Mouse (Mus musculus): Measurements from ENCODE around the gene Rab23.
"Not testable (repeated sequence)": the region's sequence is repeated elsewhere in the genome, so short reads cannot be mapped to it uniquely, and the experiment has no call there.

Gene Rab23

GRCm38 (mm10) chr1:33733044-33733443 is 13.4 kb downstream of the Rab23 start:
- DNase-seq (ENCODE audit: low read depth in 1 of 2, low spot score in 2 of 2), result no peak

- no peak for DNase-seq (ENCODE audit: low read depth in 1 of 2, low spot score in 2 of 2)
These were observed 14.5 kb downstream of the Rab23 start for GRCm38 (mm10) chr1:33734001-33734685.

GRCm38 (mm10) chr1:33738281-33738680 is 18.6 kb downstream of the Rab23 start:
- DNase-seq (ENCODE audit: low read depth in 1 of 2, low spot score in 2 of 2), result no peak

DNA sequence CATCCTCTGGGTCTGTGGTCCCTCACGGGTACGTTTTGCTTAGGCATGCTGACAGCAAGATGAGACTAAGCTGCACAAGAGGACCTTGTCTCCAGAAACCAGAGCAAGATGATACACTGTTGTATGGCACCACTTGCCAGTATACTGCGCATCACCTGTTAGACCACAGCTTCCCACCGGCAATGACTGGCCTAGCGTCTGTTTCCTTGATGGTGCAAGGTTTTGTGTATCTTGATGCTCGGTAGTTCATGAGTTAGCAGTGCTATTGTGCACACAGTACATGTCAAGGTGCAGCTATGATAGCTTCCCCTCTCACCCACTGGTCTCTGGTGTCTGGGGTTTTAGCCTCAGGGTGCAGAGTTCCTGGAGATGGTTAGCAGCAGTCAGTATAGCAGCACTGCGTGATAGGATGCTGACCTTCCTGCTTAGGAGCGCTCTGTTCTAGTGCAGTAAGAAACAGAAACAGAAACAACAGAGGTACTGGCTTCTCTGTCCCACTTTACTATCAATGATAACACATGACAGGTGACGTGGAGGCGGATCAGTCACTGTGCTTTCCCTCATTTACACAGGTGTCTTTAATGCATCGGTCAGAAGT is 19.1 kb downstream of the Rab23 start:
- DNase-seq (ENCODE audit: low read depth in 1 of 2, low spot score in 2 of 2), result no peak

GRCm38 (mm10) chr1:33739302-33739701 is 19.6 kb downstream of the Rab23 start:
- DNase-seq (ENCODE audit: low read depth in 1 of 2, low spot score in 2 of 2), result peak in 1 of 2 experiments; percentile 31

DNA sequence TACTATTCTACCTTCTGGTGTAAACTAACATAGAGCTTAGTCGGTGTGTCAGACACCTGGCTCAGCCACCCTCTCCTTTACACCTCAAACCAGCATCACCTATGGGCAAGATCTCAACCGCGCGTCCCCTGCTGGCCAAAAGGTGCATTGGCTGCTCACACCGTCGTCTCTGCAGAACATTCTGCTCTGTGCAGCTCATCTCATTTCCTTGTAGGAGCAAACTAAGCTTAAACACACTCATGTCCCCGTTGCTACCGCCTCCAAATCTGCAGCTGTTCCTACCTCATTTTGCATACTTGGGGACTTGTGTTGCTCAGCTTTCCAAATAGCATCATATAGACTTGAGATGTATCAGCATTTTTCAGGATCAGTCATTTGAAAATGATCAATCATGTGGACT is 23.2 kb downstream of the Rab23 start:
- DNase-seq (ENCODE audit: low read depth in 1 of 2, low spot score in 2 of 2), result no peak

- DNase-seq (ENCODE audit: low read depth in 1 of 2, low spot score in 2 of 2), result not testable (repeated sequence)
These were observed 25.1 kb downstream of the Rab23 start for GRCm38 (mm10) chr1:33744815-33745214.

- no peak for DNase-seq (ENCODE audit: low read depth in 1 of 2, low spot score in 2 of 2)
These were observed 26.2 kb downstream of the Rab23 start for GRCm38 (mm10) chr1:33745901-33746300.

DNA sequence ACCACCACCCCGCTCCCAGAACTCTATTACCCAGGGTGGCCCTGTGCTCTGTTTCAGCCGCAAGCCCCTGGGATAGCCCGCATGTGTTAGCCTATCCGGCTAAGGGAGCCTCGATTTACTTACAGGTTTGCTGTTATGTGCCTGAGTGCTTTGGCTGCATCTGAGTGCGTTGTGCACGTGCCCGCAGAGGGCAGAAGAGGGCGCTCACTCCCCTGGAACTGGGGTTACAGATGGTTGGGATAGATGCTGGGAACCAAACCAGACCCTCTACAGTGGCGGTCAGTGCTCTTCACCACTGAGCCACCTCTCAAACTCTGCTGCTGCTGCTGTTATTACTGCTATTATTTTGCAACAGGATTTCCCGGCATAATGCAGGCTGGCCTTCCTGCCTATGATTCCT is 29.4 kb downstream of the Rab23 start:
- no peak for DNase-seq (ENCODE audit: low read depth in 1 of 2, low spot score in 2 of 2)

GRCm38 (mm10) chr1:33749709-33750108 is 30.0 kb downstream of the Rab23 start:
- not testable (repeated sequence) for DNase-seq (ENCODE audit: low read depth in 1 of 2, low spot score in 2 of 2)

- no peak for DNase-seq (ENCODE audit: low read depth in 1 of 2, low spot score in 2 of 2)
These were observed 31.6 kb downstream of the Rab23 start for GRCm38 (mm10) chr1:33751283-33751682.

DNA sequence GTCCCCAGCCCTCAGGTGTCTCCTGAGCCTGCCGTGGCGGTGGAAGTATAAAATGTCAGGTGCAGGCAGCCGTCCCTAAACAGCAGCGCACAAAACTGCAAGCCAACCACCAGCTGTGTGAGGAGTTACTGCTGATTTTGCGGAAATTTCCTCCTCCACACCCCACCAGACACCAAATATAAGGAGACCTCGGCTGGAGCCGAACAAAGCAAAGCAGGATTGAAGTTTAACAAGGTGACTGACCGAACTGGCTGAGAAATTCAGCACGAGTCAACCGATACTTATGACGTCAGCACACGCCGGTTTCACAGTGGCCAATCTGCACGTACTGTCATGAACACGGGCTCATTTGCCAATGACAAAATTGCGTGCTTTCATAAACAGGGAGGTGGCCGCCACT is 34.4 kb downstream of the Rab23 start:
- DNase-seq (ENCODE audit: low read depth in 1 of 2, low spot score in 2 of 2), result no peak

- no peak for DNase-seq (ENCODE audit: low read depth in 1 of 2, low spot score in 2 of 2)
These were observed 35.5 kb downstream of the Rab23 start for GRCm38 (mm10) chr1:33754965-33755735.

DNA sequence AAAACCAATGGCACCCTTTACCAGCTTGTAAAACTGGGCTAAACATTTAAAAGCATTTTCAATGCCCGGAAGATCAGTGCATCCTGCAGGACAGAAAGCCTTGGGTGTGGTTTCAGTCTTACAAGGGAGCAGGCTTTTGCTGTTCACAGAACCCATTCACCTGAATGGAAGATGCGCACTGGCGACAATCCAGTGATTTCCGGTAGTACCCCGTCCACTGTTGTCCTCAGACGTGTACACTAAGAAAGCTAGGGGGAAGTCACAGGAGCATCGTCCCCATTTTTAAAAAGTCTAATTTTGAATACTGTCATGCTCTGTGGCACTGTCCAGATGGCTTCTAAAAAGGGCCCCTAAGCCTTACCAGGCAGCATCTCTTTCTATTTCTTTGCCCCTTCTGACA is 36.1 kb downstream of the Rab23 start:
- no peak for DNase-seq (ENCODE audit: low read depth in 1 of 2, low spot score in 2 of 2)

- DNase-seq (ENCODE audit: low read depth in 1 of 2, low spot score in 2 of 2), result no peak
These were observed 36.8 kb downstream of the Rab23 start for GRCm38 (mm10) chr1:33756258-33757032.

DNA sequence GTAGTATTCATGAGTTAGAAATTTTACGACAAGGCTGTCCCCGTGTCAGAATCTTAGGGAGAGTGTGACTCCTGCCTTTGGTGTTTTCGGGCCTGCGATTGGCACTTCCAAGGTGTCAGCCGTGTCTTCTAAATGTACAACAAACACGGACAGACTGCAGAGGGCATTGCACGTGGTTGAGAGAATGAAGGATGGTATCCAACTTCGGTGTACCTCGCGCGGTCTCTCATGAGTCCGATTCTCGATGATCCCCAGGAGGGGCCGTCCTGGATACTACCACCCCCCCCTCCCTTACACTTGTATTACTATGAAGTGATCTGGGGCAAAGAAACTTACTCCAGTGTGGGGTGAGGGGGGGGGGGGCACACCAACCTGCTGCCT is 37.3 kb downstream of the Rab23 start:
- DNase-seq (ENCODE audit: low read depth in 1 of 2, low spot score in 2 of 2), result no peak

DNA sequence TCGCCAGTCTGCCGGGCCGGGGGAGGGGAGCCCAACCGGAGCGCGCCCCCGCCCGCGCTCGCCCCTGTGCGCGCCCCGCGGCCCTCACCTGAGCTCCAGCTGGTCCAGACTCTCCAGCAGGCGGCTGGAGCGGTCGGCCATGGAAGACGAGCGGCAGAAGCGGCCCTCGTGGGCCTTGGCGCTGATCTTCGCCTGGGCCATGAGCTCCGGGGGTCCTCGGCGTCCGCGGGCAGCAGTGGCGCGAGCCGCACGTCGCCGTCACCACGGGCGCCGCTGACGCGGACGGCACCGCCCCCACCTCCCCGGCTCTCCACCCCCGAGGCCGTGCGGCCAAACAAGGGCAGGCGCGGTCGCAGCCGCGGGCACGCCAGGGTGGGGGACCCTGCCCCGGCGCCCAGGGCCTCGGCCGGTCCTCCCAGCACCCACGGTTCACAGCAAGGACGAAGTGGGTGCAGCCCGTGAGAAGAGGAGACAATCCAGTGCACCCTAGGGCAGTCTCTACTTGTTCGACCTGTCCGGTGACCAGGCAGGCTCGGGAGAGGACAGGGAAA is 37.9 kb downstream of the Rab23 start, which contains the start of gene Bag2:
Gene Bag2 (minus strand): TSS at position 305 of the 551 bp plus-strand sequence.
- DNase-seq (ENCODE audit: low read depth in 1 of 2, low spot score in 2 of 2), result no peak

GRCm38 (mm10) chr1:33758488-33758887 is 38.8 kb downstream of the Rab23 start:
- no peak for DNase-seq (ENCODE audit: low read depth in 1 of 2, low spot score in 2 of 2)

DNA sequence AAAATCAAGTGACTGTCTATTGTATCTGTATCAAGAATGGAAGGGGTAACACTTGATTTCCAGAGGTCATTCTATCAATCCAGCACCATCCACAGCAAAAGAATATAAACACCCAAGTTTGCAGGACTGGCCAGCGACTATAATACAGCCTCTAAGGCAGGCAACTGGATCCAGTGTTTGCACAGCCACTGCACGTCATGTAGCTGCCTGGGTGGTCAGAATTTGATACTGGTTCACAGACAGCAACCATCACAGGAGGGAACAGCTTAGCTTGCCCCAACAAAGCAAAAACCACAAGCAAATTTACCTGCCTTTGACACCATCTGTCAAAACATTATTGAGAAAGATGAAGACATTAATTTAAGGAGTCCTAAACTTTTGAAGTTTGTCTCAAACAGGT is 44.1 kb downstream of the Rab23 start:
- DNase-seq (ENCODE audit: low read depth in 1 of 2, low spot score in 2 of 2), result no peak

DNA sequence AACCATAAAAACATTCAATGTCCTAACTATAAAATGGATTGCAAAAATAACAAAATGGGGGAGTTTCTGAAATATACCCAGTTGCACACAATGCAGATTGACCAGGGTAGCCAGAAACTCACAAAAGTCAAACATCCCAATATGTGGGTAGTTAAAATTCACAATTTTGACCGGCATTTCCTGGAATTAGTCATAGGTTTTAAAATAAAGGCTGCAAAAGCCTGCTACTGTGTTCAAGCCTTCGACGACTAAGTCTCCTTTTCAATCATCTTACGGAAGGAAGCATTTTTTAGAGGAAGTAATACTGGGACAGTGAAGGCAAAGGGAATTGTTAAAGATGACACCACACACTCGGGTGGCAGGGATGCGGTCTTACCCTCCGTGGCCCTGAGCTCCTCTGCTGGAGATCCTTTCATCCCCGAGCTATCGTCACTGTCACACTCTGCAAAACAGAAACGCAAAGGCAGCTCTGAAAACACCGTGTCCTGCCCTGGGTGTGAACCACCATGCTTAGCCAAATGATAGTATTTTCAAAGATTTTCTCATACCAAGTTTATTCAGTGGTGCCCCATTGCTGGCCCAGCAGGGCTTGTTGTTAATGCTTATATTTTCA is 45.9 kb downstream of the Rab23 start:
- DNase-seq (ENCODE audit: low read depth in 1 of 2, low spot score in 2 of 2), result no peak

Data from monocyte, adult 2 months (primary cell).